Mouse (Mus musculus) forebrain, embryonic 13.5 days (tissue): ENCODE results near the gene Paqr9. TPM values are rescaled to one million over a fixed set of nuclear protein-coding genes. Genes with fewer than 3 reads are reported as not detected.
A peak's percentile ranks its signal among the peaks of the same experiment; 100 is the strongest.

Experiments used
- ATAC-seq: fragments of 200-750 bp; cut with Nextera tagmentation; 2 replicates; pipeline ENCODE4 v1.8.0; 2017
- H3K27ac ChIP-seq: fragments of 300-500 bp; sonication (generic); 2 replicates; pipeline ENCODE4 v1.5.1; 2015; ENCODE audit warnings: inconsistent platforms, mild to moderate bottlenecking, moderate library complexity
- H3K27me3 ChIP-seq: fragments of 300-500 bp; sonication (generic); 2 replicates; pipeline ENCODE4 v1.6.1; 2015; ENCODE audit warnings: mild to moderate bottlenecking, inconsistent platforms
- H3K36me3 ChIP-seq: fragments of 300-500 bp; sonication (generic); 2 replicates; pipeline ENCODE4 v1.6.1; 2015; ENCODE audit warnings: mild to moderate bottlenecking, inconsistent platforms; ENCODE audit not compliant: poor library complexity, severe bottlenecking
- H3K4me1 ChIP-seq: fragments of 300-500 bp; sonication (generic); 2 replicates; pipeline ENCODE4 v1.6.1; 2015; ENCODE audit warnings: inconsistent platforms
- H3K4me2 ChIP-seq: fragments of 300-500 bp; sonication (generic); 2 replicates; pipeline ENCODE4 v1.6.1; 2015; ENCODE audit warnings: inconsistent platforms, mild to moderate bottlenecking, moderate library complexity
- H3K4me3 ChIP-seq: fragments of 300-500 bp; sonication (generic); 2 replicates; pipeline ENCODE4 v1.5.1; 2015; ENCODE audit warnings: mild to moderate bottlenecking, inconsistent platforms
- H3K9ac ChIP-seq: fragments of 300-500 bp; sonication (generic); 2 replicates; pipeline ENCODE4 v1.6.1; 2015; ENCODE audit warnings: mild to moderate bottlenecking, inconsistent platforms
- H3K9me3 ChIP-seq: fragments of 300-500 bp; sonication (generic); replicated peaks from 2 replicates; pipeline ENCODE4 v1.6.1; 2016; ENCODE audit warnings: inconsistent platforms
- WGBS: fragments of 180-500 bp; shearing (Covaris S2); methylation state at CpG from one replicate; pipeline ENCODE4 v1.1.7; 2015; 5-methylcytosine and 5-hydroxymethylcytosine counted together
- polyA plus RNA-seq: library from polyadenylated mRNA; unstranded; fragments of >200 nt; fragmentation: Nextera tagmentation; extraction: Ambion mirVana; gene quantifications from 2 replicates; pipeline ENCODE4 v1.2.1, GENCODE M21; 2015

The Paqr9 gene
- polyA plus RNA-seq, 1 experiment from 2014 or later, result 0.81 TPM

DNA sequence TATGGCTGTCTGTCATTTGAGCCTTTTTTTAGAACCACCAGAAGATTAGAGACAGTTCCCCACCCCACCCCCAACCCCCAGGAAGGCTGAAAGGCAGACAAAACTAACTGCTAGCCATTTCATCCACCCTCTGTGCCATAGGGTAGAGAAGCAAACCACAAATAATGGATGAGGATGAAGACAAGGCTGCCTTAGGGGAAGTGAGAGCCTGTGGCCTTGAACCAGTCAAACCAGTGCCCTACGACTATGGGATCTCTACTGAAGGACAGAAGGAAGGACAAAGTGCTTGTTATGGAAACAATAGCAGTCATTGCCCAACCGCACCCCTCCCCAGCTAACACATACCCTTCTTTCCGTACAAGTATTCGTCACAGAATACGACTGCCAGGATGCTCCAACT is 9.8 kb downstream of the Paqr9 start:
- no peak overlapping the region for H3K4me3 ChIP-seq
- no peaks in the 10 kb centered on the region for H3K36me3 ChIP-seq
- no peak for ATAC-seq
- no peaks in the 10 kb centered on the region; the same call in 1 of the 2 replicates for H3K27me3 ChIP-seq
- H3K27ac ChIP-seq, result no peak overlapping the region
- H3K9ac ChIP-seq, result no peak overlapping the region
- 93% methylated on average over 5 of the region's 5 CpGs for WGBS
- H3K4me1 ChIP-seq, result no peaks in the 10 kb centered on the region
- no peaks in the 10 kb centered on the region for H3K9me3 ChIP-seq
- no peak overlapping the region for H3K4me2 ChIP-seq

DNA sequence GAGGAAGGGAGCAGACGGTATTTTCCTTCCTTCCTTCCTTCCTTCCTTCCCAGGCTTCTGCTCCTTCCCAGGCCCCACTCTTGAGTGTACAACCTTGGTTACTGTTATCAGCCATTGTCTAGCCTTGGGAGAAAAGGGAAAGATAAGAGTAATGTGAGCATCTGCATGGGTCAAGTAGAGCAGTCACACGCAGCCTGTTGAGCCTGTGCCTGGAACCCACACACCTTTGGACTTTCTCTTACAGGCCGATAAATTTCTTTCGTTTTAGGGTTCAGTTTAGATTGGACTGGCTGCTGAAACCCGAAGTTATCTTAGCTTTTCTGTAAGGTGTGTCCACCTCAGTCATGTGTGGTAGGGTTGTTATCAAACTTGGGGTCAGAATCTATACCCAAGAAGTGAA is 10.5 kb downstream of the Paqr9 start:
- WGBS, result 97% methylated on average over 5 of the region's 5 CpGs

DNA sequence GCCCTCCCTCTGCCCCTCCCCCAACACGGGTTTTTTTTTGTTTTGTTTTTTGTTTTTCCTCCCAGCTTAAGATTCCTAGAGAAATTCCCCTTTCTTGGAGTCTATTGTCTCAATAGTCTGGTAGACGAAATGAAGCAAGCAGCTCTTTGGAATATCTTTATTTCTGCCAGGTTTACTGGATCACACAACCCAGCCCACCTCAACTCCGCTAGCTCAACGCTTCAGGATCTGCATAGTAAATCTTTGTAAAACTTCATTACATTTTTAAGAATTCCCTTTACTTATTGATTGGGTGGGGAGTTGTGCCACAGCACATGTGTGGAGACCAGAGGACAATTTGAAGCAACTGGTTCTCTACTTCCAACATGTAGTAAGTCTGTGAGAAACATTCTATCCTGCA is 11.1 kb downstream of the Paqr9 start:
- 91% methylated on average over 4 of the region's 4 CpGs for WGBS
- no peak overlapping the region for H3K27ac ChIP-seq
- H3K9me3 ChIP-seq, result no peaks in the 10 kb centered on the region
- no peak for ATAC-seq
- H3K4me2 ChIP-seq, result no peak overlapping the region
- H3K4me3 ChIP-seq, result no peak overlapping the region
- no peak overlapping the region for H3K9ac ChIP-seq
- no peaks in the 10 kb centered on the region for H3K27me3 ChIP-seq
- H3K36me3 ChIP-seq, result no peaks in the 10 kb centered on the region
- H3K4me1 ChIP-seq, result no peaks in the 10 kb centered on the region

More for the DNA sequence above, 10.5 kb downstream of the Paqr9 start:
- no peak overlapping the region for H3K4me3 ChIP-seq
- no peaks in the 10 kb centered on the region for H3K9me3 ChIP-seq
- H3K36me3 ChIP-seq, result no peaks in the 10 kb centered on the region
- H3K27ac ChIP-seq, result no peak overlapping the region
- H3K4me1 ChIP-seq, result no peaks in the 10 kb centered on the region
- ATAC-seq, result no peak
- H3K27me3 ChIP-seq, result no peaks in the 10 kb centered on the region; the same call in 1 of the 2 replicates
- H3K4me2 ChIP-seq, result no peak overlapping the region
- H3K9ac ChIP-seq, result no peak overlapping the region

DNA sequence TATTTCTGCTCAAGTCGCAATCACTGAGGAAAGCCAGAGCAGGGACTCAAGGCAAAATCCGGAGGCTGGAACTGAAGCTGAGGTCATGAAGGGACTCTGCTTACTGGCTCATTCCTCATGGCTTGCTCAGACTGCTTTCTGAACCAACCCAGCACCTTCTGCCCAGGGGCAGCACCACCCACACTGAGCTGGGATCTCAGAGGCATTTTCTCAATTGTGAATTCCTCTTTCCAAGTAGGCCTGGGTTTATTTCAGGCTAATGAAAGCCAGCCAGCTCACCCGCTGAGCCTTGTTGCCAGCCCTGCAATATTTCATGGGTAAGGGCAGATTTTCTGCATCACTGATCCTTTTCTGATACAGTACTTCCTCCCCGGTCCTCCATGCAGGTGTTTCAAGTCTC is 12.0 kb downstream of the Paqr9 start:
- Histone ChIP-seq H3K4me2 (no peak overlapping the region), H3K36me3 (no peaks in the 10 kb centered on the region), H3K9me3 (no peaks in the 10 kb centered on the region), H3K27ac (no peak overlapping the region), H3K4me1 (no peaks in the 10 kb centered on the region), H3K9ac (no peak overlapping the region), H3K27me3 (no peaks in the 10 kb centered on the region), H3K4me3 (no peak overlapping the region)
- 74% methylated on average over 4 of the region's 4 CpGs for WGBS
- ATAC-seq, result no peak

DNA sequence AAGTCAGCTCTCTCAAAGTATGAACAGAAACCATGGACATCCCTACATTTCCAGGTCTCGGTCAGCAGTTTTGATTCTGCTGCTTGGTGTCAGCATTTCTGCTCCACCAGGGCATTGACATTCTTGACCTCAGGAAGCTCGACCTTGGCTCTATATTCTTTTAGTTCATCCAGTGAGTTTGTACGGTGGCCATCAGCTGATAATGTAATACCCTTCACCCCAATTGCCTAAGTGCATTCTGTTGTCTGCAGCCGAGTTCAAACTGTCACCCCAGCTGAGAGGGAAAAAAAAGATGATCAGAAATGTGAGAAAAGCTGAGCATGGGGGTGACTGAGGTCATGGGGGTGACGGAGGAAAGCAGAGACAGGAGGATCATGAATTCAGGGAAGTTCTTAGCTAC is 13.1 kb downstream of the Paqr9 start:
- ATAC-seq, result no peak

DNA sequence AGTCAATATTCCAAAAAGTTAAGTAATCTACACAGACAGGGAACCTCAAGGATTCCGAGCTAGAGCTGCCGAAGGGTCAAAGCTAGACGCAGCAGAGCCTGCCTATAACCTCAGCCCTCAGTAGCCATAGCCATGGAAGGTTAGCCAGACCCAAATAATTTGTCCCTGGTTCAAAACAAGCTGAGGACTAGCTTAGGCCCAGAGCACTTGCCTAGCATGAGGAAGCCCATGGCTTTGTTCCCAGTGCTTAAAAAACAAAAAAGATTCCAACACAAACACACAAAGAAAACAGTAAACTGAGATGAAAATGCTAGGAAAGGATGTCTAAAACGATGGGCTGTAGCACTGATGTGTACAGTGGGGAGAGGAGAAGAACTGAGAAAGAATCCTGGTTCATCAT is 14.7 kb downstream of the Paqr9 start:
- Histone ChIP-seq H3K27me3 (no peaks in the 10 kb centered on the region), H3K36me3 (no peaks in the 10 kb centered on the region), H3K9ac (no peak overlapping the region), H3K4me1 (no peaks in the 10 kb centered on the region), H3K4me2 (no peak overlapping the region), H3K4me3 (no peak overlapping the region), H3K27ac (no peak overlapping the region), H3K9me3 (no peaks in the 10 kb centered on the region)
- WGBS, result 87% methylated on average over 4 of the region's 4 CpGs
- ATAC-seq, result no peak

More for the DNA sequence above, 13.1 kb downstream of the Paqr9 start:
- WGBS, result 78% methylated on average over 5 of the region's 5 CpGs
- H3K4me1 ChIP-seq, result no peaks in the 10 kb centered on the region
- no peak overlapping the region for H3K4me3 ChIP-seq
- no peaks in the 10 kb centered on the region for H3K36me3 ChIP-seq
- no peaks in the 10 kb centered on the region for H3K27me3 ChIP-seq
- no peak overlapping the region for H3K9ac ChIP-seq
- no peak overlapping the region for H3K27ac ChIP-seq
- no peak overlapping the region for H3K4me2 ChIP-seq
- H3K9me3 ChIP-seq, result no peaks in the 10 kb centered on the region

DNA sequence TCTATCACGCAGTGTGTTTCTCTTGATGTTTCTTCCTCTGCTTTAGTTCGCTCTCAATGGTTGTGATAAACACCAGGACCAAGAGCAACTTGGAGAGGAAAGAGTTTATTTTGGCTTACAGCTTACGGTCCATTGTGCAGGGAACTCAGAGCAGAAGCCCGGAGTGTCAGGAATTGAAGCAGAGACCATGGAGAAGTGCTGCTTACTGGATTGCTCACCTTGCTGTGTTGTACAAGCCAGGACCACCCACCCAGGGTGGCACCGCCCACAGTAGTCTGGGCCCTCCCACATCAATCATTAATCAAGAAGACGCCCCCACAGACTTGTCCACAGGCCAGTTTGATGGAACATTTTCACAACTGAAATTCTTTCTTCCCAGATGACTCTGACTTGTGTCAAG is 18.0 kb downstream of the Paqr9 start:
- peaks cover 7% of the 10 kb centered on the region for H3K27me3 ChIP-seq
- no peak overlapping the region for H3K9ac ChIP-seq
- no peaks in the 10 kb centered on the region for H3K9me3 ChIP-seq
- H3K4me1 ChIP-seq, result peaks cover 9% of the 10 kb centered on the region
- WGBS, result 88% methylated on average over 6 of the region's 6 CpGs
- H3K4me2 ChIP-seq, result no peak overlapping the region
- no peak overlapping the region for H3K27ac ChIP-seq
- no peak for ATAC-seq
- no peaks in the 10 kb centered on the region for H3K36me3 ChIP-seq
- no peak overlapping the region for H3K4me3 ChIP-seq

DNA sequence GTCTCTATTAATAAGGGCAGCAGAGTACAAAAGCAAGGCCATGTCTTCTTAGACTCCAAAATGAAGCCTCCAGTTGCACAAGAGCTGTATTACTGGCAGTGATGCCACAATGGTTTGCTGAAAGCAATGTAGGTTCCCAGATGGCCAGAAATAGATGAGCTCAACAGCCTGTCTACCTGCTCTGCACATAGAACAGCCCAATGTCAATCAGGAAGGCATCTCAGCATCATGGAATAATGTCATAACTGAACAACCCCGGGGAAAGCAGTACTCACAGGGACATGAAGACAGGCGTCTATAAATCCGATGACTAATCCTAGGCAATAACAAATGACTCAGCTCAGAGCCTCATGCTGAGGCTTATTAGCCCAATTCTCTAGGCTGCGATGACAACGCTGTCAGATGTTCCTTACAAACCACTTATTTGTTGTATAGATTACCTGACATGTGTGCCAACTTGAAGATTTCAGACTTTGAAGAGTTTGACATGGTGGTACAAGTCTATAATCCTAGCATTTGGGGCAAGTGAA is 19.0 kb downstream of the Paqr9 start:
- WGBS, result 86% methylated on average over 5 of the region's 5 CpGs
- ATAC-seq, result no peak
- H3K27me3 ChIP-seq, result peaks cover 8% of the 10 kb centered on the region
- no peaks in the 10 kb centered on the region for H3K9me3 ChIP-seq
- H3K9ac ChIP-seq, result no peak overlapping the region
- no peak overlapping the region for H3K4me3 ChIP-seq
- H3K4me1 ChIP-seq, result peaks cover 9% of the 10 kb centered on the region
- no peak overlapping the region for H3K27ac ChIP-seq
- no peaks in the 10 kb centered on the region for H3K36me3 ChIP-seq
- H3K4me2 ChIP-seq, result no peak overlapping the region

DNA sequence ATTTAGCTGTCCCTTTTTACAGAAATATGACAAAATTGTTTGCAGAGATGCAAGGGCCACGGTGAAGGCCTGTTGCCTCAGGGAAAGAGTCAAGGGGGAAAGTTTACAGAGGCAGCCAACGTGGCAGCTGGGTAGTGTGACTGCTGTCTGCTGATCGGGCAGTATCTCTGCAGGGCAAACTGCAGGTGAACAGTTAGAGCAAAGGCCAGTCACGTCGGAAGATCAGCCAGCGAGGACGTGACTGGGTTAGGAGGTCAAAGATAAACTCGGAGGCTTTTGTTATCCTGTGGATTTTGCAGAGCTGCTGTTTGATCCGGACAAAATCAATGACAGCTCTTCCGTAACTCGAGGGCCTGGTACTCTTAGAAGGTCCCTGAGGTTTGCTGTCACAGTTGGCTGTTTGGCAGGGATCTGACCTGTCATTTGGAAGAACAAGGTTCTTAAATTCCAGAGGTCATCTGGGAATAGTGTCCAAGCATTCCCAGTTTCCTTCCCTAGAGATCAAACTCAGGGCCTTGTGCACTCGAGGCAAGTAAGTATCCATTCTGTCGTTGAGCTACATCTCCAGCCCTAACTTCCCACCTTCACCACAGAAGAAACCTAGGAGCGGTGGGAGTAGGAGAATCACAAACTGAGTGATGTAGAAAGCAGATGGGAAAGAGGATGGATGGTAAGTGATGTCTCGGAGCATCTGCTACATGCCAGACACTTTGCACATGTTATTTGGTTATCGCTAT is 21.7 kb downstream of the Paqr9 start:
- Histone ChIP-seq H3K9me3 (no peaks in the 10 kb centered on the region), H3K27me3 (peaks cover 11% of the 10 kb centered on the region), H3K27ac (no peak overlapping the region), H3K4me3 (no peak overlapping the region), H3K36me3 (no peaks in the 10 kb centered on the region), H3K9ac (no peak overlapping the region), H3K4me2 (peak overlapping the region; percentile 61; the same call in 1 of the 2 replicates), H3K4me1 (peaks cover 9% of the 10 kb centered on the region)
- no peak for ATAC-seq
- WGBS, result 64% methylated on average over 16 of the region's 16 CpGs

DNA sequence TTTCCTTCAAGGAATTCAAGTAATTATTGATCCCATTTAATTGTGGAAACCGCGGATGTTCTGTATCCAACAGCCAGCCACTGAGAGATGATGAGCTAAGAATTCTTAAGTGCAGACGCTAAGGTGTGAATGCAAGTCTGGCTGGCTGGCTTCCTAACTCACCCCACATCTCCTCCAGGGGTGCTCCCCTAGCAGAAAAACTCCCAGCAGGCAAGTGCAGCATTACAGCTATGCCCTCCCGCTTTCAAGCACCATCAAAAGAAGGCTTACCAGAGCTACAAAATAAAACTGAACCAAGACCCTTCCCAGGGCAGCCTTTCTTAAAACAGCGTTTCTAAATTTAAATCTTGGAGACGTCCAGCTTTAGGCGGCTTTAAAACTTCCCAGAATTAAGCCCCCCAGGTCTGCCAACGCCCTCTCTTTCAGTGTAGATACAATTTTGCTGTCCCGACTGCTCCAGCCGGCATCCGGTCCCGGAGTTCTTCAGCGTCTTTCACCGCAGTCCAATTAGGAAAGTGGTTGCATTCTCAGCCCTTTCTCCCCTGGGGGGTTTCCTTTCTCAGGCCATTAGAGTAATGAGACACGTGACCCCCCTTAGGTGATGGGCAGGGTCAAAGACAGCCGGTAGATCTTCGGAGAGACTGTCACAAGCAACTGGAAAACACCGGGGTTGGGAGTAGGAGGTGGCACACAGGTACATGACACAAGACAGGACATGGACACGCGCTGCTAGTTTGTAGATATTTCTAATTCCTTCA is 22.5 kb downstream of the Paqr9 start:
- Histone ChIP-seq H3K9me3 (no peaks in the 10 kb centered on the region), H3K27ac (no peak overlapping the region), H3K36me3 (no peaks in the 10 kb centered on the region), H3K9ac (peak overlapping the region; percentile 52; the same call in 1 of the 2 replicates), H3K4me3 (peak overlapping the region; percentile 34), H3K27me3 (peaks cover 11% of the 10 kb centered on the region), H3K4me1 (peaks cover 9% of the 10 kb centered on the region), H3K4me2 (peak overlapping the region; percentile 61)
- ATAC-seq, result peak; percentile 43; the same call in 1 of the 2 replicates
- WGBS, result 6% methylated on average over 20 of the region's 20 CpGs

DNA sequence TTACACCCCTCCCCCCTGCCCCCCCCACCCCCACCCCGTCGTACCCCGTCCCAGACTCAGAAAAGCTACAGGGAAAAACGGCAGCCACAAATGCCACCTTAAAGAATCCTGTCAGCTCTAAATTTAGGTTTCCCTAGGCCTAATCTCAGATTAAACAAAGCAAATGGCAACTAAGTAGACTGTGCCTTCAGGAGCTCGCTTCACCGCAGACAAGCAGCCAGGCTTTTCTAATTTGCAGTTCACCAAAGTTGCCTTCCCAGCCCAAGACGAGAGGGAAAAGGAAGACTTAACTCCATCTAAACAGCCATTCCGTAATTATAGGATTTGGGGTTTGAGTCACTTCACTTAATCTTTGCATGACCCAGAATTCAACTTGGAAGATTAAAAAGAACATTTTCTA is 23.1 kb downstream of the Paqr9 start:
- no peaks in the 10 kb centered on the region for H3K9me3 ChIP-seq
- ATAC-seq, result no peak
- H3K4me1 ChIP-seq, result peaks cover 9% of the 10 kb centered on the region
- H3K36me3 ChIP-seq, result no peaks in the 10 kb centered on the region
- 0 out of 2 replicates have a peak overlapping the region, but pooled peaks have one; percentile 9 for H3K4me2 ChIP-seq
- 5% methylated on average over 8 of the region's 8 CpGs for WGBS
- no peak overlapping the region for H3K9ac ChIP-seq
- no peak overlapping the region for H3K27ac ChIP-seq
- H3K4me3 ChIP-seq, result no peak overlapping the region
- H3K27me3 ChIP-seq, result peaks cover 11% of the 10 kb centered on the region

DNA sequence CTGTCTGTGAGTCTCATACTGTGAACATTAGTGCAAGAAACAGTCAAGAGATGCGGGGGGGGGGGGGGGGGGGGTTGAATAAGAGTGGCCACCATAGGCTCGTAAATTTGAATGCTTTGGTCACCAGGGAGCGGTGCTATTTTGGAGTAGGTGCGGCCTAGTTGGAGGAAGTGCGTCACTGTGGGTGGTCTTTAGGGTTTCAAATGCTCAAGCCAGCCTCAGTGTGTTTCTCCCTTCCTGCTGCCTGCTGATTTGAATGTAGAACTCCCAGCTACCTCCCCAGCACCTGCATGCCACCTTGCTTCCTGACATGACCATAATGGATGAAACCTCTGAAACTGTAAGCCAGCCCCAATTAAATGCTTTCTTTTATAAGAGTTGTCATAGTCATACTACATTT is 26.6 kb downstream of the Paqr9 start:
- H3K9me3 ChIP-seq, result no peaks in the 10 kb centered on the region
- H3K36me3 ChIP-seq, result no peaks in the 10 kb centered on the region
- H3K4me3 ChIP-seq, result no peak overlapping the region
- no peak overlapping the region for H3K4me2 ChIP-seq
- H3K27me3 ChIP-seq, result peaks cover 8% of the 10 kb centered on the region
- ATAC-seq, result no peak
- H3K4me1 ChIP-seq, result peaks cover 9% of the 10 kb centered on the region
- 94% methylated on average over 4 of the region's 5 CpGs for WGBS
- no peak overlapping the region for H3K9ac ChIP-seq
- H3K27ac ChIP-seq, result no peak overlapping the region
